Mouse (Mus musculus): ENCODE data around the gene Rpl23. TPM values are rescaled to one million over a fixed set of nuclear protein-coding genes. Genes with fewer than 3 reads are reported as not detected.

The Rpl23 gene
- total and polyA plus RNA-seq, 2 experiments from 2014 or later: 310 to 346 TPM

DNA sequence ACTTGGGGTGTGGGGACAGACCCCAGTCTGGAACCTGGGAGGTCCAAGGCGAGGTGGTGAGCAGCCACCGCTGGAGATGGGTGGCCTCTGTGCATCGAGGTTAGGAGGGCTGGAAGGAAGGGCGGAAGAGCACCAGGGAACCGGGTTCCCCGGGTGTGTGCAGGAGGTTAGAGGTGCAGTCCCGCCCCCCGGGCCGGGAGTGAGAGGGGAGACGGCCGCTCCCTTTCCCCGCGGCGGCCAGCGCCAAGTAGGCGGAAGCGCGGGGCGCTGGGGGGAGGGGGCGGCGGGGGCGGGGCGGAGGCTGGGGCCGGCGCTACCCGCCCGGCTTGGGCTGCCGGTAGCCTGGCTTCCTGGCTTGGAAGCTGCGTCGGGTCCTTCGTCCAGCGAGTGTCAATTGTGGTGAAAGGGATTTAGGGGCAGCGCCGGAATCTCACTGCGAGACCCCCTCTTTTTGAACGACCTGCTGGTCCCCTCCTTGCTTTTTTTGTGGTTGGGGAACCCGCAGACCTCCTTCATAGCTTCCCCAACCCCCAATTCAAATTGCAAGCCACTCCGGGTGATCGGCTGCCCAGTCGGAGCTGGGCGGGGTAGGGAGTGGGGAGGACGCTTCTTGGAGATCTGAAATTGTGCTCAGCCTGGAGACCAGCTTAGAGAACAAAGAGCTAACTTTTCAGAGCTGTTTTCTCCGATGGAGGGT is 17.9 kb upstream of the Rpl23 start:
- WGBS: 1% methylated on average over 34 of the region's 43 CpGs
- Histone ChIP-seq H3K4me2 (ENCODE audit: low read depth) (peak overlapping the region; percentile 76), H3K36me3 (ENCODE audit: insufficient read depth) (no peaks in the 10 kb centered on the region), H3K4me1 (ENCODE audit: insufficient read depth) (peaks cover 29% of the 10 kb centered on the region), H3K27ac (ENCODE audit: low read depth, low read length) (peak overlapping the region; percentile 91), H3K4me3 (ENCODE audit: low read depth, low read length) (peak overlapping the region; percentile 97), H3K9me3 (ENCODE audit: low read length) (no peaks in the 10 kb centered on the region), H3K27me3 (ENCODE audit: insufficient read depth, low read length) (no peaks in the 10 kb centered on the region), H3K9ac (peak overlapping the region; percentile 80)
- TF ChIP-seq CTCF (IDR thresholded peaks at IDR 0.05; ENCODE audit: low read depth): no peak
- peak; percentile 68 for DNase-seq
- ATAC-seq: peak; percentile 46

DNA sequence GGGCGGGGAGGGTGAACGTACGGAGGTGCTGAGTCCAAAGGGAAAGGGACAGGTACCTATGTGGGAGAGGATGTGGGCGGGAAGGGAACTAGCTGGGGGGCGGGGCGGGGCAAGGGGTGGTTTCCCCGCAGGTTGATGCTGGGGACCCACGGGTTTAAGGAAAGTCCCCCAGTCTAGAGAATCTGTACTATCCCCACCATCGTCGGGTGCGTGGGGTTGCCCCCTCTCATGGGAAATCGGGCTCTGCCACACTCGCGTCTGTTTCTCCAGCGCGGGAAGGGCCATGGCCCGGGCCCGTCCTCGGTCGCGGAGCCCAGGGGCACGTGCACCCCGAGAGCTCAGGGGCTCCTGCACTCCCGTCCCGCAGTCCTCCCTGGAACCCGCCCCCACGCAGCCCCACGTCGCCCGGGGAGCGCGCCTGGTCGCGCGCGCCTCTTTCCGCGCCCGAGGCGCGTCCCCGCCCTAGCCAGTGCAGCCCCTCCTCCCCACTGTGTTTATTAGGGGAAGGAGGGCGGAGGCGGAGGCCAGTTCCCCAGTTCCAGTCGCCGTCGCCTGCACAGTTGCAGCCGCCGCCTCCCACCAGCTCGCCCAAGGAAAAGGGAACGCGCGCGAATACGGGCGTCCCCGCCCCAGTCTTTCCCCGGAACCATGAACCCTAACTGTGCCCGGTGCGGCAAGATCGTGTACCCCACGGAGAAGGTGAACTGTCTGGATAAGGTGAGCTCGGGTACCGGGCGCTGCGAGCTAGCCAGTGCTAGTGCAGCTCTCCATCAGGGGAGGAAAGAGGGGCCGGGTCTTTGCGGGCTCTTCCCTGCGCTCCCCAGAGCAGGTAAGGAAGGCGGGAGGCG is 17.1 kb upstream of the Rpl23 start:
- DNase-seq (peak; percentile 94), ATAC-seq (peak; percentile 88)
- no peaks in the 10 kb centered on the region for H3K36me3 ChIP-seq (ENCODE audit: insufficient read depth)
- H3K27me3 ChIP-seq (ENCODE audit: insufficient read depth, low read length): no peaks in the 10 kb centered on the region
- peak overlapping the region; percentile 76 for H3K4me2 ChIP-seq (ENCODE audit: low read depth)
- peak overlapping the region; percentile 80 for H3K9ac ChIP-seq
- H3K4me3 ChIP-seq (ENCODE audit: low read depth, low read length): peak overlapping the region; percentile 97
- 2% methylated on average over 71 of the region's 71 CpGs for WGBS
- H3K4me1 ChIP-seq (ENCODE audit: insufficient read depth): peaks cover 23% of the 10 kb centered on the region; the same call in 1 of the 2 replicates
- peak overlapping the region; percentile 91 for H3K27ac ChIP-seq (ENCODE audit: low read depth, low read length)
- TF ChIP-seq CTCF (IDR thresholded peaks at IDR 0.05; ENCODE audit: low read depth): no peak
- no peaks in the 10 kb centered on the region for H3K9me3 ChIP-seq (ENCODE audit: low read length)

- Histone ChIP-seq H3K36me3 (ENCODE audit: insufficient read depth) (no peaks in the 10 kb centered on the region), H3K9me3 (ENCODE audit: low read length) (no peaks in the 10 kb centered on the region), H3K9ac (peak within 1 kb of the TSS; percentile 80), H3K4me3 (ENCODE audit: low read depth, low read length) (peak within 1 kb of the TSS; percentile 97), H3K27ac (ENCODE audit: low read depth, low read length) (peak within 1 kb of the TSS; percentile 91), H3K27me3 (ENCODE audit: insufficient read depth, low read length) (no peaks in the 10 kb centered on the region), H3K4me1 (ENCODE audit: insufficient read depth) (peaks cover 19% of the 10 kb centered on the region; the same call in 1 of the 2 replicates), H3K4me2 (ENCODE audit: low read depth) (peak within 1 kb of the TSS; percentile 76)
- ATAC-seq: peak; percentile 76
- peak; percentile 95 for DNase-seq
- under 1% methylated on average over 11 of the region's 11 CpGs for WGBS
- TF ChIP-seq CTCF (IDR thresholded peaks at IDR 0.05; ENCODE audit: low read depth): no peak
These were observed 16.5 kb upstream of the Rpl23 start, which contains the start of gene Lasp1 for GRCm38 (mm10) chr11:97798782-97799145. Lasp1 (plus strand) TSS chr11:97799000.

DNA sequence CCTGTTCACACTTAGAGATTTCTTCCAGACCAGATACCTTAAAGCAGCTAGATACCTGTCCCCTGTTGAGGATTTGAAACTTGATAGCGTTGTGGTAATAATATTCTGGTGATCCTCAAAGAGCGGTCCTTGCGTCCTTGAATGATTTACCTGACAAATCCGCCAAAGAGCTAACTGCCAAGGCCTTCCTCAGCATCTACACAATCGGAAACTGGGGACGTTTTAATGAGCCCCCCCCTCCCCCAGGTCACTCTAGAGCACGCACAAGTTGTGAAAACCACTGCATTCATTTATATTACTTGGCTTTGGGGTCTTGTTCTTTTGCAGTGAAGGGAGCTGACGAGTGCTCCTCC is 15.8 kb upstream of the Rpl23 start:
- DNase-seq (no peak), ATAC-seq (no peak)
- Histone ChIP-seq H3K36me3 (ENCODE audit: insufficient read depth) (no peaks in the 10 kb centered on the region), H3K4me1 (ENCODE audit: insufficient read depth) (peaks cover 16% of the 10 kb centered on the region; the same call in 1 of the 2 replicates), H3K9ac (no peak overlapping the region), H3K27ac (ENCODE audit: low read depth, low read length) (0 out of 2 replicates have a peak overlapping the region, but pooled peaks have one; percentile 0), H3K9me3 (ENCODE audit: low read length) (no peaks in the 10 kb centered on the region), H3K4me2 (ENCODE audit: low read depth) (peak overlapping the region; percentile 76), H3K4me3 (ENCODE audit: low read depth, low read length) (peak overlapping the region; percentile 97), H3K27me3 (ENCODE audit: insufficient read depth, low read length) (no peaks in the 10 kb centered on the region)
- TF ChIP-seq CTCF (IDR thresholded peaks at IDR 0.05; ENCODE audit: low read depth): no peak
- WGBS: 36% methylated on average over 8 of the region's 8 CpGs

GRCm38 (mm10) chr11:97797369-97798082 is 15.3 kb upstream of the Rpl23 start:
- WGBS: 64% methylated on average over 15 of the region's 15 CpGs
- 0 out of 2 replicates have a peak overlapping the region, but pooled peaks have one; percentile 0 for H3K27ac ChIP-seq (ENCODE audit: low read depth, low read length)
- H3K9ac ChIP-seq: no peak overlapping the region
- no peaks in the 10 kb centered on the region for H3K9me3 ChIP-seq (ENCODE audit: low read length)
- peak overlapping the region; percentile 76; the same call in 1 of the 2 replicates for H3K4me2 ChIP-seq (ENCODE audit: low read depth)
- no peak for TF ChIP-seq CTCF (IDR thresholded peaks at IDR 0.05; ENCODE audit: low read depth)
- no peak for ATAC-seq
- H3K36me3 ChIP-seq (ENCODE audit: insufficient read depth): no peaks in the 10 kb centered on the region
- no peak for DNase-seq
- no peaks in the 10 kb centered on the region for H3K27me3 ChIP-seq (ENCODE audit: insufficient read depth, low read length)
- H3K4me3 ChIP-seq (ENCODE audit: low read depth, low read length): no peak overlapping the region
- peaks cover 12% of the 10 kb centered on the region; the same call in 1 of the 2 replicates for H3K4me1 ChIP-seq (ENCODE audit: insufficient read depth)

GRCm38 (mm10) chr11:97796910-97797309 is 14.7 kb upstream of the Rpl23 start:
- Histone ChIP-seq H3K27me3 (ENCODE audit: insufficient read depth, low read length) (no peaks in the 10 kb centered on the region), H3K36me3 (ENCODE audit: insufficient read depth) (no peaks in the 10 kb centered on the region), H3K4me2 (ENCODE audit: low read depth) (no peak overlapping the region), H3K4me1 (ENCODE audit: insufficient read depth) (peaks cover 8% of the 10 kb centered on the region; the same call in 1 of the 2 replicates), H3K27ac (ENCODE audit: low read depth, low read length) (no peak overlapping the region), H3K9ac (no peak overlapping the region), H3K4me3 (ENCODE audit: low read depth, low read length) (no peak overlapping the region), H3K9me3 (ENCODE audit: low read length) (no peaks in the 10 kb centered on the region)
- WGBS: 5% methylated on average over 6 of the region's 6 CpGs
- peak; percentile 87 for DNase-seq
- no peak for ATAC-seq
- peak; percentile 48 for TF ChIP-seq CTCF (IDR thresholded peaks at IDR 0.05; ENCODE audit: low read depth)
